Mouse (Mus musculus): ENCODE measurements around the gene D17H6S53E. TPM values are rescaled to one million over a fixed set of nuclear protein-coding genes. Genes with fewer than 3 reads are reported as not detected.

The D17H6S53E gene
- polyA plus RNA-seq, 1 experiment = 13.0 TPM

DNA sequence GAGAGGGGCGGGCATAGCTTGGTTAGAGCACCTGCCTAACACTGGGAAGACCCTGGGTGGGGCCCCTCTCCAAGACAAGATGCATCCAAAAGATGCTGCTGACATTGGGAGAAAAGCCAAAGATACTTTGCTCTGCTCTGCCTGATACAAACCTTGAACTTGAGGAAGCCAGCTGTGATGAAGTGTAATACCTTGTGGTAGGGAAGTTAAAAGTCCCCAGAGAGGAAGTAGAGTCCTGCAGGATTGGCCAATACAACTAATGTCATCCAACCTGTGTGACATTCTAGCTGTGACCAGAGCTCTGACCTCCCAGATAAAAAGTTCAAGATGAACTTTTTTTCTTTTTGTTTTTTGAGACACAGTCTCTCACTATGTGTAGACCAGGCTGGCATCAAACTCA lies 1.1 kb upstream of the D17H6S53E start:
- H3K27me3 ChIP-seq (ENCODE audit: control insufficient read depth, insufficient read depth, insufficient read length) = no peaks in the 10 kb centered on the region
- peaks cover 45% of the 10 kb centered on the region for H3K79me3 ChIP-seq (ENCODE audit: low read depth)
- no peak overlapping the region for H3K4me3 ChIP-seq (ENCODE audit: insufficient read depth, poor library complexity, severe bottlenecking)
- H3ac ChIP-seq (ENCODE audit: control insufficient read depth, insufficient read length, low read depth) = no peak overlapping the region
- TF ChIP-seq CEBPB (IDR thresholded peaks at IDR 0.05; ENCODE audit: low read depth) = no peak
- TF ChIP-seq MYOD1 (IDR thresholded peaks at IDR 0.05; ENCODE audit: control insufficient read depth, insufficient read length, low read depth) = no peak
- no peak for TF ChIP-seq FOSL1 (IDR thresholded peaks at IDR 0.05; ENCODE audit: insufficient read depth, low read length, poor library complexity, severe bottlenecking)
- TF ChIP-seq CTCF (IDR thresholded peaks at IDR 0.05; ENCODE audit: control insufficient read depth, insufficient read depth, insufficient read length) = no peak
- TF ChIP-seq USF1 (IDR thresholded peaks at IDR 0.05; ENCODE audit: low read depth) = no peak
- no peak for TF ChIP-seq MYOG (IDR thresholded peaks at IDR 0.05; ENCODE audit: control insufficient read depth, extremely low read depth, insufficient read length)
- no peak for TF ChIP-seq MAX (IDR thresholded peaks at IDR 0.05)
- H3K79me2 ChIP-seq (ENCODE audit: control insufficient read depth, insufficient read depth) = peaks cover 61% of the 10 kb centered on the region
- peaks cover 13% of the 10 kb centered on the region for H3K36me3 ChIP-seq (ENCODE audit: control insufficient read depth, insufficient read depth)

DNA sequence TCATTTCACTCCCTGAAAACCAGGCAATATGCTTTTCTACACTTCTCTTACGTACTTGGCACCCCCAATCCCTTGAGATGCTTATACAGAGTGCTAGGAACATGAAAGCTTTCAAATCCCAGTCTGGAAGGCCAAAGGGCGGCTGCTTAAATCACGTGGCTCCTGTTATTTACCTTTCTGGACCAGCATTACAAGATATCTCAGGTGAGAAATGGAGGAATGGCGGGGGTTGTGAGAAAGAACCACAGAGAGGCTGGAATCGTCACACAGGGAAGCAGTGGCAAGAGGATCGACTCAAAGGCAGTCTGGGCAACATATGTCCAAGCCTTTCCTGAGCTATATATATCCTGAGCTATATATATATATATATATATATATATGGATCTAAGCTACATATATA lies 595 bp upstream of the D17H6S53E start:
- peak overlapping the region; percentile 53 for H3K4me3 ChIP-seq (ENCODE audit: insufficient read depth, poor library complexity, severe bottlenecking)
- peaks cover 40% of the 10 kb centered on the region for H3K79me3 ChIP-seq (ENCODE audit: low read depth)
- TF ChIP-seq MAX (IDR thresholded peaks at IDR 0.05) = no peak
- no peak for TF ChIP-seq FOSL1 (IDR thresholded peaks at IDR 0.05; ENCODE audit: insufficient read depth, low read length, poor library complexity, severe bottlenecking)
- no peak for TF ChIP-seq MYOG (IDR thresholded peaks at IDR 0.05; ENCODE audit: control insufficient read depth, extremely low read depth, insufficient read length)
- no peak for TF ChIP-seq CTCF (IDR thresholded peaks at IDR 0.05; ENCODE audit: control insufficient read depth, insufficient read depth, insufficient read length)
- no peak for TF ChIP-seq USF1 (IDR thresholded peaks at IDR 0.05; ENCODE audit: low read depth)
- no peak for TF ChIP-seq MYOD1 (IDR thresholded peaks at IDR 0.05; ENCODE audit: control insufficient read depth, insufficient read length, low read depth)
- no peak for TF ChIP-seq CEBPB (IDR thresholded peaks at IDR 0.05; ENCODE audit: low read depth)
- peaks cover 56% of the 10 kb centered on the region for H3K79me2 ChIP-seq (ENCODE audit: control insufficient read depth, insufficient read depth)
- H3ac ChIP-seq (ENCODE audit: control insufficient read depth, insufficient read length, low read depth) = no peak overlapping the region
- peaks cover 12% of the 10 kb centered on the region for H3K36me3 ChIP-seq (ENCODE audit: control insufficient read depth, insufficient read depth)
- H3K27me3 ChIP-seq (ENCODE audit: control insufficient read depth, insufficient read depth, insufficient read length) = no peaks in the 10 kb centered on the region

DNA sequence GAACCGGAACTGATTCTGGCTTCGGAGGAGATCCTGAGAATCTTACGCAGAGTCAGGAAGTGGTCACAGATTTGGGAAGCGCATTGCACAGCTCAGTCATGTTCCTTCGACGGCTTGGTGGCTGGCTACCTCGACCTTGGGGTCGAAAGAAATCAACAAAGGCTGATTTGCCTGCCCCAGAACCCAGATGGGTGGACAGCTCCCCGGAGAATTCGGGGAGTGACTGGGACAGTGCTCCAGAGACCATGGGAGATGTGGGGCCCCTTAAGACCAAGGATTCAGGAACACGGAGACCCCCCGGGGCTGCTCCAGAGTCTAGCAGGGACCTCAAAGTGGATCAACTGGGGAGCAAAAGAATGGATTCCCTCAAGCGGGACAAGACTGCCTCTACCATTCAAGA lies 844 bp downstream of the D17H6S53E start:
- peak overlapping the region; percentile 53 for H3K4me3 ChIP-seq (ENCODE audit: insufficient read depth, poor library complexity, severe bottlenecking)
- peaks cover 45% of the 10 kb centered on the region for H3K79me2 ChIP-seq (ENCODE audit: control insufficient read depth, insufficient read depth)
- no peaks in the 10 kb centered on the region for H3K27me3 ChIP-seq (ENCODE audit: control insufficient read depth, insufficient read depth, insufficient read length)
- peak overlapping the region; percentile 91 for H3ac ChIP-seq (ENCODE audit: control insufficient read depth, insufficient read length, low read depth)
- peaks cover 12% of the 10 kb centered on the region for H3K36me3 ChIP-seq (ENCODE audit: control insufficient read depth, insufficient read depth)
- peaks cover 31% of the 10 kb centered on the region for H3K79me3 ChIP-seq (ENCODE audit: low read depth)
- TF ChIP-seq MYOD1 (IDR thresholded peaks at IDR 0.05; ENCODE audit: control insufficient read depth, insufficient read length, low read depth) (no peak), CTCF (IDR thresholded peaks at IDR 0.05; ENCODE audit: control insufficient read depth, insufficient read depth, insufficient read length) (no peak), USF1 (IDR thresholded peaks at IDR 0.05; ENCODE audit: low read depth) (no peak), FOSL1 (IDR thresholded peaks at IDR 0.05; ENCODE audit: insufficient read depth, low read length, poor library complexity, severe bottlenecking) (no peak), MYOG (IDR thresholded peaks at IDR 0.05; ENCODE audit: control insufficient read depth, extremely low read depth, insufficient read length) (no peak), CEBPB (IDR thresholded peaks at IDR 0.05; ENCODE audit: low read depth) (no peak), MAX (IDR thresholded peaks at IDR 0.05) (no peak)

DNA sequence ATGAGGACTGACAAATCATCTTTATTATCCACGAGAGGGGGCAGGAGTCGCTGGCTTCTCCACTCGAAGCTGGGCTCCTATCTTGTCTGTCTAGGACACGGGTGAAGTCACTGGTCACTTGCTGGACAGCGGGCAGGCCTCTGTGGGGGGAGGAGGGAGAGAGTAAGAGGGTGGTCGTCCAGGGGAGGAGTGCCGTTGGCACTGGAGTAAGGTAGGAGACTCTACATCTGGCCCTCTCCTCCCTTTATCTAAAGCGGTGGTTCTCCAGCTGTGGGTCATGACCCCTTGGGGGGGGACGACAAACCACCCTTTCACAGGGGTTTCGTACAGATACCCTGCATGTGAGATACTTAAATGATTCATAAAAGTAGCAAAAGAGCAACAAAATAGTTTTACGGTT lies 2.8 kb downstream of the D17H6S53E start:
- TF ChIP-seq MYOG (IDR thresholded peaks at IDR 0.05; ENCODE audit: control insufficient read depth, extremely low read depth, insufficient read length) = no peak
- TF ChIP-seq FOSL1 (IDR thresholded peaks at IDR 0.05; ENCODE audit: insufficient read depth, low read length, poor library complexity, severe bottlenecking) = no peak
- no peak for TF ChIP-seq CEBPB (IDR thresholded peaks at IDR 0.05; ENCODE audit: low read depth)
- no peak for TF ChIP-seq MYOD1 (IDR thresholded peaks at IDR 0.05; ENCODE audit: control insufficient read depth, insufficient read length, low read depth)
- no peak for TF ChIP-seq MAX (IDR thresholded peaks at IDR 0.05)
- no peak for TF ChIP-seq USF1 (IDR thresholded peaks at IDR 0.05; ENCODE audit: low read depth)
- no peak for TF ChIP-seq CTCF (IDR thresholded peaks at IDR 0.05; ENCODE audit: control insufficient read depth, insufficient read depth, insufficient read length)
- no peak overlapping the region for H3ac ChIP-seq (ENCODE audit: control insufficient read depth, insufficient read length, low read depth)
- H3K36me3 ChIP-seq (ENCODE audit: control insufficient read depth, insufficient read depth) = peaks cover 6% of the 10 kb centered on the region
- H3K79me2 ChIP-seq (ENCODE audit: control insufficient read depth, insufficient read depth) = peaks cover 34% of the 10 kb centered on the region
- H3K4me3 ChIP-seq (ENCODE audit: insufficient read depth, poor library complexity, severe bottlenecking) = no peak overlapping the region
- H3K79me3 ChIP-seq (ENCODE audit: low read depth) = peaks cover 21% of the 10 kb centered on the region
- no peaks in the 10 kb centered on the region for H3K27me3 ChIP-seq (ENCODE audit: control insufficient read depth, insufficient read depth, insufficient read length)

DNA sequence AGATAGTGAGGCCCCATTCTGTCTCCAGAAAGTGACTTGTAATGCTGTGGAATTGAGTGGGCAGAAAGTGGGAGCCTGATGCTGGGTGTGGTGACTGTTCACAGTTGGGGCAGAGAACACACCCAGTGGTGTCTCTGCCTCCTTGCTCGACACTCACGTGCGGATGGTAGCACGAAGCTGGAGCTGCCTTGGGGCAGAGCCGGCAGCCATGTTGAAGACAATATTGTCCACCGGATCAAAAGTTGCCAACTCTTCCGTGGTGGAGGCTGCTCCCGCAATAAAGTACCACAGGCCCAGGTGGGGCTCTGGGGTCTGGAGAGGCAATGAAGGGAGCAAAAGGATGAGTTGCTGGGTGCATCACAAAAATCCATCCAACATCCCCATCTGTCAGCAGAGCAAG lies 4.9 kb downstream of the D17H6S53E start:
- Histone ChIP-seq H3K27me3 (ENCODE audit: control insufficient read depth, insufficient read depth, insufficient read length) (no peaks in the 10 kb centered on the region), H3ac (ENCODE audit: control insufficient read depth, insufficient read length, low read depth) (no peak overlapping the region), H3K36me3 (ENCODE audit: control insufficient read depth, insufficient read depth) (peaks cover 5% of the 10 kb centered on the region), H3K4me3 (ENCODE audit: insufficient read depth, poor library complexity, severe bottlenecking) (no peak overlapping the region), H3K79me3 (ENCODE audit: low read depth) (peaks cover 23% of the 10 kb centered on the region), H3K79me2 (ENCODE audit: control insufficient read depth, insufficient read depth) (peaks cover 40% of the 10 kb centered on the region)
- no peak for TF ChIP-seq CEBPB (IDR thresholded peaks at IDR 0.05; ENCODE audit: low read depth)
- no peak for TF ChIP-seq CTCF (IDR thresholded peaks at IDR 0.05; ENCODE audit: control insufficient read depth, insufficient read depth, insufficient read length)
- no peak for TF ChIP-seq MYOG (IDR thresholded peaks at IDR 0.05; ENCODE audit: control insufficient read depth, extremely low read depth, insufficient read length)
- TF ChIP-seq FOSL1 (IDR thresholded peaks at IDR 0.05; ENCODE audit: insufficient read depth, low read length, poor library complexity, severe bottlenecking) = no peak
- no peak for TF ChIP-seq USF1 (IDR thresholded peaks at IDR 0.05; ENCODE audit: low read depth)
- no peak for TF ChIP-seq MAX (IDR thresholded peaks at IDR 0.05)
- no peak for TF ChIP-seq MYOD1 (IDR thresholded peaks at IDR 0.05; ENCODE audit: control insufficient read depth, insufficient read length, low read depth)
